Mouse (Mus musculus): Measurements from ENCODE around the gene Galnt17. TPM values are rescaled to one million over a fixed set of nuclear protein-coding genes. Genes with fewer than 3 reads are reported as not detected.

The Galnt17 gene
- polyA plus RNA-seq, 1 experiment from 2014 or later = 4.6 TPM

DNA sequence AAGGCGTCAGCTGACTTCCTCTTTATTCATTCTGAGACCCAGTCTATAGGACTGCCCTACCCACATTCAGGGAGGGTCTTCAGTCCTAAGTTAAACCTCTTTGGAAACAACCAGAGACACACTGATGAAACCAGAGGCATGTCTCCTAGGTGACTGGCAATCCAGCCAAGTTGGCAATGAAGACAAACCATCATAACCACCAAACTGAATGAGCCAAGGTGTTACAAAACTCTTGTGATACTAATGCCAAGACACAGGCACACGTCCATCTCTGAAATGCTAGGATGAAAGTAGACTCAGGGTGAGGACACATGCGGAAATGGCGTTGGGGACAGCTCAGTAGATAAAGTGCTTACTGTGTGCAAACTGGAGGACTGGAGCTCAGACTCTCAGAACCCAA lies 211.5 kb downstream of the Galnt17 start:
- Histone ChIP-seq H3K4me3 (no peak overlapping the region), H3K9me3 (replicated peaks) (peaks cover 7% of the 10 kb centered on the region; the same call in 1 of the 2 replicates), H3K9ac (no peak overlapping the region), H3K4me1 (no peaks in the 10 kb centered on the region), H3K4me2 (replicated peaks) (no peak overlapping the region), H3K27ac (no peak overlapping the region), H3K36me3 (no peaks in the 10 kb centered on the region), H3K27me3 (no peaks in the 10 kb centered on the region)
- no peak for ATAC-seq (ENCODE audit: low FRiP score)
- WGBS = 97% methylated on average over 4 of the region's 4 CpGs

GRCm38 (mm10) chr5:131095635-131096034 lies 212.7 kb downstream of the Galnt17 start:
- H3K9me3 ChIP-seq (replicated peaks) = peaks cover 7% of the 10 kb centered on the region; the same call in 1 of the 2 replicates
- H3K27me3 ChIP-seq = no peaks in the 10 kb centered on the region
- WGBS = 95% methylated on average over 1 of the region's 1 CpGs
- no peak overlapping the region for H3K4me3 ChIP-seq
- ATAC-seq (ENCODE audit: low FRiP score) = no peak
- H3K4me2 ChIP-seq (replicated peaks) = no peak overlapping the region
- H3K36me3 ChIP-seq = no peaks in the 10 kb centered on the region
- no peak overlapping the region for H3K27ac ChIP-seq
- H3K4me1 ChIP-seq = no peaks in the 10 kb centered on the region
- H3K9ac ChIP-seq = no peak overlapping the region

DNA sequence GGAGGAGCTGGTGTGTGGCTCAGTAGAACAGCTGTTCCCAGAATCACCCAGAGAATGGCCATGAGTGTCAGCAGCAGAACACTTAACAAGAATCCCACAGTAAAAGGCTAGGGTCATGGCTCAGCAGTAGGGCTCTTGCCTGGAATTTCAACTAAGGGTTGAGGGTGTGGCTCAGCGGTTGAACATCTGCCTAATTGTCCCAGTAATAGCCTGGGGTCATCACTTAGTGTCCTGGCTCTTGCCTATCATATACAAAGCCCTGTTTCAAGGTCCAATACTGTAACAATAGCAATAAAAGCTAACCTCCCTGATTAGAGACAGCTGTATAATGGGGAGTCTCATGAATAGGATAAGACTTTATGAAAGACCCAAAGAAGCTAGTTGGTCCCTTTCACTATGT lies 213.5 kb downstream of the Galnt17 start:
- Histone ChIP-seq H3K4me3 (no peak overlapping the region), H3K27ac (no peak overlapping the region), H3K36me3 (no peaks in the 10 kb centered on the region), H3K27me3 (no peaks in the 10 kb centered on the region), H3K4me1 (peaks cover 3% of the 10 kb centered on the region; the same call in 1 of the 2 replicates), H3K9me3 (replicated peaks) (peaks cover 7% of the 10 kb centered on the region; the same call in 1 of the 2 replicates), H3K4me2 (replicated peaks) (no peak overlapping the region), H3K9ac (no peak overlapping the region)
- no peak for ATAC-seq (ENCODE audit: low FRiP score)
- 79% methylated on average over 1 of the region's 1 CpGs for WGBS

DNA sequence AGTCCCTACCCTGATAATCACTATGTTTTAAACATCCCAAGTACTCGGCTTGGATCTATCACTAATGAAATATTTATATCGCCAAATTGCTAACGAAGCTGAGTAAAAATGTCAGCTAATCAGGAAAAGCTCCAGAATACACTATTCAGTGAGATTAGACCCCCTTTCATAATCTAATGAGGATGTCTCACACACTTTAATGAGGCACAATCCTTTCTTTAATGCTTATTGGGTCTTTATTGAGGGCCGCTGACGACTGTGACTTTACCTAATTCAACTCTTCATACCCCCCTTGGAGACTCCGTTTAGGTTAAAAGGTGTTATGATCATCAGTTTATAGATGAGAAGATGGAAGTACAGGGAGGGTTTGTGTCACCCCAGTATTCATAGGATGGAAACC lies 214.2 kb downstream of the Galnt17 start:
- no peak for ATAC-seq (ENCODE audit: low FRiP score)
- no peaks in the 10 kb centered on the region for H3K27me3 ChIP-seq
- H3K27ac ChIP-seq = no peak overlapping the region
- peaks cover 5% of the 10 kb centered on the region; the same call in 1 of the 2 replicates for H3K4me1 ChIP-seq
- H3K9me3 ChIP-seq (replicated peaks) = peaks cover 7% of the 10 kb centered on the region; the same call in 1 of the 2 replicates
- 73% methylated on average over 6 of the region's 6 CpGs for WGBS
- H3K4me2 ChIP-seq (replicated peaks) = no peak overlapping the region
- no peak overlapping the region for H3K4me3 ChIP-seq
- no peak overlapping the region for H3K9ac ChIP-seq
- H3K36me3 ChIP-seq = no peaks in the 10 kb centered on the region

DNA sequence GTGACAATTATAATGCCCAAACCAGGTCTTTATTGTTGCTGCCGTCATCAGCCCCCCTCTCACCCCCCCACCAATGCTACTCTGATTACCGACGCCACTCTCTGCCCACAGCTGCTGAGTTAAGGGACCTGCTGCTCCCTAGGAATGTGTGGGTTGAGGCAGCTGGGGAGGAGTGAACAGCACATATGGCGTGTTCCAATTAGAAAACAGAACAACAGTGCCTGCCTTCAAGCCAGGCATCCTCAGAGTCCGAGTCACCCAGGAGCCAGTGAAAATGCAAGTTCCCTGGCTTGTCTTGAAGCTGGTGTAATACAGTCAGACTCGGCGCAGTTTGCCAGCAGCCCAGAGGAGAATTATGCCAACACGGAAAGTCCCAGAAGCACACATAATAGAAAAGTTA lies 218.4 kb downstream of the Galnt17 start:
- H3K36me3 ChIP-seq = no peaks in the 10 kb centered on the region
- 54% methylated on average over 8 of the region's 8 CpGs for WGBS

GRCm38 (mm10) chr5:131088866-131089265 lies 219.4 kb downstream of the Galnt17 start:
- H3K27ac ChIP-seq = no peak overlapping the region
- no peaks in the 10 kb centered on the region for H3K27me3 ChIP-seq
- no peak overlapping the region for H3K4me2 ChIP-seq (replicated peaks)
- H3K4me1 ChIP-seq = peaks cover 8% of the 10 kb centered on the region; the same call in 1 of the 2 replicates
- H3K4me3 ChIP-seq = no peak overlapping the region
- H3K9me3 ChIP-seq (replicated peaks) = no peaks in the 10 kb centered on the region
- no peak for ATAC-seq (ENCODE audit: low FRiP score)
- H3K9ac ChIP-seq = no peak overlapping the region
- 61% methylated on average over 11 of the region's 11 CpGs for WGBS
- no peaks in the 10 kb centered on the region for H3K36me3 ChIP-seq

More for the DNA sequence above, 218.4 kb downstream of the Galnt17 start:
- H3K9ac ChIP-seq = no peak overlapping the region
- H3K9me3 ChIP-seq (replicated peaks) = no peaks in the 10 kb centered on the region
- H3K4me3 ChIP-seq = no peak overlapping the region
- H3K4me2 ChIP-seq (replicated peaks) = no peak overlapping the region
- H3K4me1 ChIP-seq = peaks cover 8% of the 10 kb centered on the region; the same call in 1 of the 2 replicates
- no peaks in the 10 kb centered on the region for H3K27me3 ChIP-seq
- ATAC-seq (ENCODE audit: low FRiP score) = no peak
- no peak overlapping the region for H3K27ac ChIP-seq

DNA sequence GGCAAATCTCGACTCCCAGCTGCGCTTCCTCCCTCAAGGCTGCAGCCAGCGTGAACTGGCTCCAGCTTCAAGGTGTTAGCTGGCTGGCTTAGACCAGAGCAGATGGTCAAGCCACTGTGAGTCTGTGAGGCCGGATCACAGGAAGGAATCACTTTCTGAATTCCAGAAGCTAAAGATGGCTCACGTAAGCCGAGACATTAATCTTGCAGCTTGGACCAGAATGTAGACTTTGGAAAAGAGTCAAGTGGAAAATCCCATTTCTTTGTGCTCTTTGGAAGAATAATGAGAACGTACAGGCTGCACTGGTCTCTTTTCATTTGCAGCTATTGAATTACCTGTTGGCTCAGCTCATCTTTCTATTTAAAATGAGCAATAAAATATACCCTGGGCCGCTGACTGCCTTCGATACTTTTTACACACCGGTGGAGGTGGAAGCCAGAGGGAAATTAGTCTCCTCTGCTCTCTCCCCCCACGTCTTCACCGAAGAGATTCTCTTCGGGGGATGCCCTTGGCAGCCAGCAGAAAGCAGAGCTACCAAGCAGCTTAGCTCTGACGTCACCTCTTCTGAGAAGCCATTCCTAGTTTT lies 225.1 kb downstream of the Galnt17 start:
- Histone ChIP-seq H3K9ac (no peak overlapping the region), H3K36me3 (no peaks in the 10 kb centered on the region), H3K9me3 (replicated peaks) (no peaks in the 10 kb centered on the region), H3K4me1 (0 out of 2 replicates have a peak, but pooled peaks cover 5% of the 10 kb centered on the region), H3K4me2 (replicated peaks) (no peak overlapping the region), H3K27ac (peak overlapping the region; percentile 46; the same call in 1 of the 2 replicates), H3K27me3 (no peaks in the 10 kb centered on the region), H3K4me3 (no peak overlapping the region)
- WGBS = 60% methylated on average over 14 of the region's 14 CpGs
- ATAC-seq (ENCODE audit: low FRiP score) = no peak

DNA sequence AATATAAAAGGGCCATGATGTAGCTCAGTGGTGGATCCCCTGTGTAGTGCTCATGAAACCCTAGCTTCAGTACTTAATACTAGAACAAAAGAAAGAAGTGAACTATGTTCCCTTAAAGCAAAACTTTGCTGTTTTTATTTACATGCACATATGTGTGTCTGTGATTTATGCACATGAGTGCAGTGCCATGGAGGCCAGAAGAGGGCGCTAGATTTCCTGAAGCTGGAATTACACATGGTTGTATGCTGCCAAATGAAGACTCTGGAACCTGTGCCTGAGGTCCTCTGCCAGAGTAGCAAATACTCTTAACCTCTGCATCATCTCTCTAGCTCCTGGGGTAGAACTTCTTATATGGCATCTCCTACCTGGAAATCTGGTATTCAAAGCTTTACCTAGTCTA lies 230.6 kb downstream of the Galnt17 start:
- Histone ChIP-seq H3K9me3 (replicated peaks) (no peaks in the 10 kb centered on the region), H3K27me3 (no peaks in the 10 kb centered on the region), H3K27ac (no peak overlapping the region), H3K4me1 (0 out of 2 replicates have a peak, but pooled peaks cover 5% of the 10 kb centered on the region), H3K9ac (no peak overlapping the region), H3K4me3 (no peak overlapping the region), H3K4me2 (replicated peaks) (no peak overlapping the region), H3K36me3 (no peaks in the 10 kb centered on the region)
- 45% methylated on average over 1 of the region's 1 CpGs for WGBS
- ATAC-seq (ENCODE audit: low FRiP score) = no peak

DNA sequence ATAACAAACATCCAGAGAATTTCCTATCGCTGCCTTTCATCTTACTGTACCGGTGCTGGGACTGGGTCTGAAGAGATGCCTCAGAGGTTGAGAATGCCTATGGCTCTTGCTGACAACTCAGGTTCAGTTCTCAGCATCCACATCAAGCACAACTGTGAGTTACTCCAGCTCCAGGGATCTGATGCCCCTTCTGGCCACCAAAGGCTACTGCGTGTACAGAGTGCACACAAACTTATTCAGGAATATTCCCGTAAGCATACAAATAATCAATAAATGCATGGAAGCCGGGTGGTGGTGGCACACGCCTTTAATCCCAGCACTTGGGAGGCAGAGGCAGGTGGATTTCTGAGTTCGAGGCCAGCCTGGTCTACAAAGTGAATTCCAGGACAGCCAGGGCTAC lies 232.5 kb downstream of the Galnt17 start:
- no peaks in the 10 kb centered on the region for H3K4me1 ChIP-seq
- no peaks in the 10 kb centered on the region for H3K36me3 ChIP-seq
- no peak overlapping the region for H3K4me3 ChIP-seq
- H3K9ac ChIP-seq = no peak overlapping the region
- no peak overlapping the region for H3K27ac ChIP-seq
- no peak for ATAC-seq (ENCODE audit: low FRiP score)
- no peaks in the 10 kb centered on the region for H3K27me3 ChIP-seq
- 92% methylated on average over 7 of the region's 7 CpGs for WGBS
- H3K4me2 ChIP-seq (replicated peaks) = no peak overlapping the region
- 0 out of 2 replicates have a peak, but pooled peaks cover 1% of the 10 kb centered on the region for H3K9me3 ChIP-seq (replicated peaks)

DNA sequence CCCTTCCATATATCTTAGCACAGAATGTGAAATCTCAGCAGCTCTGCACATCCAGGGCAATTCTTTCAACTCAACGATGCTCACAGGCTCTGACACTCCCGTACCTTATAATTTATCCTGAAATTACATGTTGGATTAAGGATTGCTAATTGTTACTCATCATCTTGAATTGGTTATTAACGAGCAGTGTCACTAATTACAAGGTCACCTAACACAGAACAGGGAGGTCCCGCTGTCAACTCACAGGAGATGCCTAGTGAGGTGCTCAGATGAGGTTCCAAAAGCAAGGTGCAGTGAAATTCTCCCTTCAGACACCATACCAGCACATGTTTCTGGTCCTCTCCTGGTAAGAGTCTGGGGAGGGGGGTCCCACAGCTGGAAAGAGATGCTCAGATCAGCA lies 234.0 kb downstream of the Galnt17 start:
- no peak overlapping the region for H3K9ac ChIP-seq
- H3K27me3 ChIP-seq = no peaks in the 10 kb centered on the region
- H3K27ac ChIP-seq = no peak overlapping the region
- 0 out of 2 replicates have a peak, but pooled peaks cover 4% of the 10 kb centered on the region for H3K9me3 ChIP-seq (replicated peaks)
- H3K4me3 ChIP-seq = no peak overlapping the region
- H3K36me3 ChIP-seq = no peaks in the 10 kb centered on the region
- ATAC-seq (ENCODE audit: low FRiP score) = no peak
- 87% methylated on average over 4 of the region's 4 CpGs for WGBS
- no peak overlapping the region for H3K4me2 ChIP-seq (replicated peaks)
- no peaks in the 10 kb centered on the region for H3K4me1 ChIP-seq

GRCm38 (mm10) chr5:131065174-131065573 lies 243.1 kb downstream of the Galnt17 start:
- 89% methylated on average over 6 of the region's 6 CpGs for WGBS
- no peaks in the 10 kb centered on the region for H3K4me1 ChIP-seq
- no peak for ATAC-seq (ENCODE audit: low FRiP score)
- no peak overlapping the region for H3K4me3 ChIP-seq
- no peaks in the 10 kb centered on the region for H3K27me3 ChIP-seq
- H3K36me3 ChIP-seq = no peaks in the 10 kb centered on the region
- H3K27ac ChIP-seq = no peak overlapping the region
- H3K9me3 ChIP-seq (replicated peaks) = no peaks in the 10 kb centered on the region
- no peak overlapping the region for H3K9ac ChIP-seq
- no peak overlapping the region for H3K4me2 ChIP-seq (replicated peaks)

- Histone ChIP-seq H3K4me1 (peaks cover 2% of the 10 kb centered on the region; the same call in 1 of the 2 replicates), H3K9ac (no peak overlapping the region), H3K4me2 (replicated peaks) (no peak overlapping the region), H3K9me3 (replicated peaks) (no peaks in the 10 kb centered on the region), H3K4me3 (no peak overlapping the region), H3K27ac (no peak overlapping the region), H3K27me3 (no peaks in the 10 kb centered on the region), H3K36me3 (no peaks in the 10 kb centered on the region)
- WGBS = 31% methylated on average over 4 of the region's 4 CpGs
- ATAC-seq (ENCODE audit: low FRiP score) = no peak
These were observed 259.8 kb downstream of the Galnt17 start for GRCm38 (mm10) chr5:131048505-131048904.

DNA sequence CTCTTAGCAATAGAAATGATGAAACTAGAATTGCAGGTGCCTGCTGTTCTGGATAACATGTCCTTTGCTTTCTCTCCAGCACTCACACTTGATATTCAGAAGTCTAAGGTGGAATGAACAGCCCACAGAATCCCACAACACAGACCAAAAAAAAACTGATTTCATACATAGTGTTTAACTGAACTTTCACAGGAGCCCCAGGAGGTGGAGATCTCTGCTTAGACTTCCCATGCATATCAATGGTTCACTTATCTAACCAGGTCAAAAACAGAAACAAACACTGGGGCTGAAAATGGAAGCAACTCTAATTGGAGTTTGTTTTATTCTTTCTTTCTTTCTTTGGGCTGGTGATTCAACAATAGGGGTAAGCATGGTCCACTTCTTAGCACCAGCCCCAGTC lies 265.2 kb downstream of the Galnt17 start:
- Histone ChIP-seq H3K36me3 (no peaks in the 10 kb centered on the region), H3K27ac (no peak overlapping the region), H3K4me3 (no peak overlapping the region), H3K27me3 (no peaks in the 10 kb centered on the region), H3K9ac (no peak overlapping the region), H3K4me2 (replicated peaks) (no peak overlapping the region), H3K4me1 (no peaks in the 10 kb centered on the region), H3K9me3 (replicated peaks) (0 out of 2 replicates have a peak, but pooled peaks cover 4% of the 10 kb centered on the region)
- no peak for ATAC-seq (ENCODE audit: low FRiP score)

All from hindbrain, embryonic 12.5 days (tissue).